Mouse (Mus musculus) urinary bladder, postnatal 4 days (tissue): ENCODE data around the gene Crcp.

Experiments used
- DNase-seq, 2 experiments: peaks; one replicate each; pipeline ENCODE4 v3.0.0; 2021 to 2022; ENCODE audit warnings: low spot score in 2 of 2

Crcp gene

DNA sequence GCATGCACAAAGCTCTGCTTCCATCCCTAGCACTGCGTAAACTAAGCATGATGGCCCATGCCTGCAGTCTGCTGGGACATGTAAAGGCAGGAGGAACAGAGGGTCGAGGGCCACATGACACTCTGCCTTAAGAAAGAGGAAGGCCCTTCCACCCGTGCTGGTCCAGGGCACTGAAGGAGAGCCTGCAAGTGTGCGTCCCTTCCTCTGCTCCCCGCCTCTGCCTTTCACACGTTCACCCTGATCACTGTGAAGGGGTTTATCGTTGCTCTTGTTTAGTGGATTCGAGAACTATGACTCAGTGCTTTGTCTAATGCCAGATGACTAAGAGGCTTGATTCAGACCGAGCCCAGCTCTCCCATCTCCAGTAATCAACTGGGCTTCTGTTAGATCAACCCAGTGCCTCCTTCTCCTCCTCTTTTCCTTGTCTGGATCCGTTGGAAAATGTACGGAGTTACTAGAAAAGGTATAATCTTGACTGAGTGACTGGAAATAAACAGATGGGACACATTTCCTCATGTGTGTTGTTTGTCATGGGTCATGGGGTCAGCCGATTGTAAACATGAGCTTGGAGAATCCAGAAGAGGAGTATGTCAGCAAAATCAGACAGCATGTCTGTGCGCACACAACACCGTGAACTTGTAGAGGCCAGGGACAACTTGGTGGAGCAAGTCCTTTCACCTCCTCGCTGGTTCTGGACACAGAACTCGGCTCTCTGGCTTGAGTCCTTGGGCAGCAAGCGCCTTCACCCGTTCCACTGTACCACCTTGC lies 60.7 kb downstream of the Crcp start:
- DNase-seq = no peak

- no peak for DNase-seq
These were observed 67.7 kb downstream of the Crcp start for GRCm38 (mm10) chr5:130096754-130097153.

DNA sequence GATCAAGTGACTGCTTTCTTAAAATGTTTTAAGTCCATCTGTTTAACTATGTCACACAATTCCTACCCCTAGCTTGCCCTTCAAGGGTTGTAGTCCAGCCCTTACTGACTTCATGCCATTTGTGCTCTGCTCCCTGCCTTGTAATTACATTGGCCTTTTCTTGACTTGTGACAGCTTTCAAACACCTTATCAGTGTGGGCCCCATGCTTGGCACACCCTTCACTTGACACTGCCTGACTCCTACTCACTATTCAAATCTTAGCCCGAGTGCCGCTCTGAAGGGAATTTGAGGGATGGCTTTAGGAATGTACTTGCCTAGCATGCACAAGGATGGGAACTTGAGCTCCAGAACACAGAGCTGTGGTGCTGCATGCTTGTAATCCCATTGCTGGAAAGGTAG lies 68.7 kb downstream of the Crcp start:
- DNase-seq = no peak

DNA sequence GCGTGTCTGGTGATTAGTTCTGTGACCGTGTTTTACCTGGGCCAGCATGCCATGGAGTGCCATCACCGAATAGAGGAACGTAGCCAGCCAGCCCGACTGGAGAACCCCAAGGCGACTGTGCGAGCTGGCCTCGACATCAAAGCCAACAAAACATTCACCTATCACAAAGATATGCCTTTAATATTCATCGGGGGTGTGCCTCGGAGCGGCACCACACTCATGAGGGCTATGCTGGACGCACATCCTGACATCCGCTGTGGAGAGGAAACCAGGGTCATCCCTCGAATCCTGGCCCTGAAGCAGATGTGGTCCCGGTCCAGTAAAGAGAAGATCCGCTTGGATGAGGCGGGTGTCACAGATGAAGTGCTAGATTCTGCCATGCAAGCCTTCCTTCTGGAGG lies 72.6 kb downstream of the Crcp start:
- no peak for DNase-seq

- no peak for DNase-seq
These were observed 80.3 kb downstream of the Crcp start for GRCm38 (mm10) chr5:130109348-130109747.
